Mouse (Mus musculus) liver, postnatal 0 days (tissue): ENCODE measurements at regions not wholly inside any gene's neighbourhood (a gene's known extent, or its start where the extent isn't known, plus 50 kb on each side); places are given as distances from the start of the nearest gene placed in this dataset.

Source experiments
- CTCF ChIP-seq: sonication (generic); IDR thresholded peaks from 2 replicates; pipeline ENCODE4 v1.5.1; 2016; ENCODE audit warnings: antibody characterized with exemption, low read depth
- EP300 ChIP-seq: IDR thresholded peaks from 2 replicates; pipeline ENCODE4 v1.6.1; 2016; ENCODE audit warnings: antibody characterized with exemption, low read depth, mild to moderate bottlenecking

- TF ChIP-seq CTCF (no peak), EP300 (no peak)
Observed at GRCm38 (mm10) chr13:51973461-51973860, 127.0 kb downstream of the Gadd45g start.
